Mouse (Mus musculus): ENCODE data around the gene Ccnd1. TPM values are rescaled to one million over a fixed set of nuclear protein-coding genes. Genes with fewer than 3 reads are reported as not detected.

Ccnd1 gene
- total RNA-seq (2023), result 1 to 10 TPM; 1.1 to 2.2 TPM

GRCm38 (mm10) chr7:144939344-144940002, at the start of gene Ccnd1:
Ccnd1 (minus strand) TSS chr7:144939925.

GRCm38 (mm10) chr7:144914948-144915750, 24.6 kb downstream of the Ccnd1 start, which contains the start of gene LTO1:
LTO1 (plus strand) TSS chr7:144915100.

GRCm38 (mm10) chr7:144896294-144897218, 43.2 kb downstream of the Ccnd1 start, which contains the start of gene Fgf15:
Fgf15 (plus strand) TSS chr7:144896531.

Other genes starting within 250 kb of the Ccnd1 start
- not detected for gene Ano1, start 188.0 kb downstream of the Ccnd1 start, total RNA-seq (2023)
- not detected for gene Fgf3, start 101.8 kb downstream of the Ccnd1 start, total RNA-seq (2023)
- not detected for gene Fgf4, start 92.6 kb downstream of the Ccnd1 start, total RNA-seq (2023)
- gene Fgf15, start 43.4 kb downstream of the Ccnd1 start, total RNA-seq (2023), result not detected
- gene LTO1, start 24.8 kb downstream of the Ccnd1 start, total RNA-seq (2023), result 10 to 100 TPM; 47.6 to 49.3 TPM